Mouse (Mus musculus) bone marrow, adult 2 months (tissue): ENCODE measurements at regions not wholly inside any gene's neighbourhood (a gene's known extent, or its start where the extent isn't known, plus 50 kb on each side); places are given as distances from the start of the nearest gene placed in this dataset.

Experiments used
- CTCF ChIP-seq: fragments of 200-500 bp; IDR thresholded peaks from 2 replicates; pipeline ENCODE4 v1.5.1; 2011; ENCODE audit warnings: low read length, control low read depth; ENCODE audit not compliant: control insufficient read depth, insufficient read depth
- POLR2A ChIP-seq: fragments of 200-500 bp; IDR thresholded peaks from 2 replicates; pipeline ENCODE4 v1.6.1; 2011; ENCODE audit warnings: low read depth, mild to moderate bottlenecking, control low read depth, low read length, borderline replicate concordance; ENCODE audit not compliant: control insufficient read depth

DNA sequence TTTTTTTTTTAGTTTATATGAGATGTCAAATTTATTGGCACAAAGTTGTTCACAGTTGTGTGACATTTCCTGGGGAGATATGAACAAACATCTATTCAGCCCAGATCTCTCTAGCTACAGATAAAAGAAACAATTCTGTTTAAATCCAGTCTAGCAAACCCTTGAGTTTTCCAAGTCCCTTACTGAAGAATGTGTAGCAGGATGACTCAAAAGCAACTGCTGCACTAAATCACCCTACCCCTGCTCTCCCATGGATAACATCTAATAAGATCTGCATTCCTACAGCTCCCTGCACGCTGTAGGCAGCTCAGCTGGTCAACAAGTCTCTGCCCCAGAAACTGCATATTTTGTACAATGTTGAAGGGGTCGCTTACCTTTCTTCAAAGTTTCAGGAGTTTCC, 1242.6 kb upstream of the Lrrc6 start:
- TF ChIP-seq CTCF, result no peak
- TF ChIP-seq POLR2A, result no peak
